Mouse (Mus musculus): ENCODE measurements at regions not wholly inside any gene's neighbourhood (a gene's known extent, or its start where the extent isn't known, plus 50 kb on each side); places are given as distances from the start of the nearest gene placed in this dataset.
A peak's percentile ranks its signal among the peaks of the same experiment; 100 is the strongest.
"Not testable (repeated sequence)": the region's sequence is repeated elsewhere in the genome, so short reads cannot be mapped to it uniquely, and the experiment has no call there.

GRCm38 (mm10) chr1:164744955-164745608 is 51.4 kb upstream of the Dpt start:
- no peaks in the 10 kb centered on the region for H3K9me3 ChIP-seq

DNA sequence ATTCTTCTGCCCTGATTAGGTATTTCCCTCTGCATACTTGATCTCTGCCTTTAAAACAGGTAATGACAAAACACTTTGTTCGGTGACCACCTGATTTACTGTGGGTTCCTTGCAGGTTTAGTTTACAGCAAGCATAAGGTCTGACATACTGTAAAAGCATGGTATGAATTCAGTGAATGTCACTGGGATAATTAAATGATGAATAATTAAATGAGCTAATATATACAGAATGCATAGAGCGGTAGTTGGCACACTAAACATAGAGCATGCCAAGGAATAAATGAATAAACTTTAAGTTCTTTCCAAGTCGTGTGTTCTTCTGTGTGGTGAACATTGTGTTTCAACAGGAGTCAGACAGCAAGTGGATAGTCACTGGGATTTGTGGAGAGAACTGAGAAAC is 51.9 kb upstream of the Dpt start:
- 78% methylated on average over 3 of the region's 3 CpGs for WGBS
- no peak for DNase-seq (ENCODE audit: low spot score)
- Histone ChIP-seq H3K27ac (no peak overlapping the region), H3K27me3 (ENCODE audit: insufficient read depth, poor library complexity, severe bottlenecking) (no peaks in the 10 kb centered on the region), H3K4me3 (no peak overlapping the region), H3K4me1 (replicated peaks) (no peaks in the 10 kb centered on the region), H3K36me3 (no peaks in the 10 kb centered on the region), H3K9me3 (no peaks in the 10 kb centered on the region)

More at GRCm38 (mm10) chr1:164744955-164745608, 51.4 kb upstream of the Dpt start:
- Histone ChIP-seq H3K27ac (no peak overlapping the region), H3K36me3 (no peaks in the 10 kb centered on the region), H3K4me1 (replicated peaks) (no peaks in the 10 kb centered on the region), H3K4me3 (no peak overlapping the region), H3K27me3 (ENCODE audit: insufficient read depth, poor library complexity, severe bottlenecking) (no peaks in the 10 kb centered on the region)
- no peak for DNase-seq (ENCODE audit: low spot score)

DNA sequence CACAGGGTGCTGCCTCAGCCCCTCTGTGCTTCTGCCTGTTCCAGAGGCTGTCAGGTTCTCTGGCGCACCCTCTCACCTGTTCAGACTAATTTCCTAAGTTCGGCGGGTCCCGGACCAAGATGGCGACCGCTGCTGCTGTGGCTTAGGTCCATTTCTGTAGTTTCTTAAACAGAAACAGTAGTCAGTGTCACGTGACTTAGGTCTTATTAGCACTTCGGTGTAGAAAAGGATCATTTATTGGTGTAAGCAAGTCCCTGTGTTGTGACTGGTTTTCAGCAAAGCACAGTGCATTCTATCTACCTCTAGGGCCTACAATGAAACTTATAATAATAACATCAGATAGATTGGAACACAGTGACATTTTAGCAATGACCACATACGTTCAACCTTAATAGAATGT is 53.5 kb upstream of the Dpt start:
- not testable (repeated sequence) for H3K4me3 ChIP-seq; H3K27ac ChIP-seq; H3K4me1 ChIP-seq (replicated peaks); H3K27me3 ChIP-seq (ENCODE audit: insufficient read depth, poor library complexity, severe bottlenecking); DNase-seq (ENCODE audit: low spot score); H3K9me3 ChIP-seq; H3K36me3 ChIP-seq
- WGBS, result 94% methylated on average over 9 of the region's 9 CpGs

GRCm38 (mm10) chr1:164735646-164736045 is 60.8 kb upstream of the Dpt start:
- Histone ChIP-seq H3K4me1 (replicated peaks) (no peaks in the 10 kb centered on the region), H3K27ac (no peak overlapping the region), H3K36me3 (no peaks in the 10 kb centered on the region), H3K4me3 (no peak overlapping the region), H3K27me3 (ENCODE audit: insufficient read depth, poor library complexity, severe bottlenecking) (no peaks in the 10 kb centered on the region), H3K9me3 (no peaks in the 10 kb centered on the region)
- no peak for DNase-seq (ENCODE audit: low spot score)
- WGBS, result 81% methylated on average over 1 of the region's 1 CpGs

DNA sequence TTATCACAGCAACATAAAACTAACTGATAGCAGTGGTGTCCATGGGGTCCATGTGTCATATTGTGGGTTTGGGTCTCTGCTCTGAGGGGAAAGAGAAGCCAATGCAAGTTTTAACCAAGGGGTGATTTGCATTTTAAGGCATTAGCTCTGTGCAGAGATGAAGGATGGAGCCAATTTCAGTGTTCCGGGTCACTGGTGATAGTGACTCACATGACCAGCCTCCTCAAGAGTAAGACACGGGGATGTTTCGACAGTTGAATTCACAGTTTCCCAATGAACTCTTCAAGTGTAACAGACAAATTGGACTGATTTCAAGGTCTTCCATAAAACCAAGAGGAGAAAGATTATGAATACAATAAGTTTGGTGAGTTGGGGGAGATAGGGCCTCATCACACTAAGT is 62.7 kb upstream of the Dpt start:
- 77% methylated on average over 3 of the region's 3 CpGs for WGBS

DNA sequence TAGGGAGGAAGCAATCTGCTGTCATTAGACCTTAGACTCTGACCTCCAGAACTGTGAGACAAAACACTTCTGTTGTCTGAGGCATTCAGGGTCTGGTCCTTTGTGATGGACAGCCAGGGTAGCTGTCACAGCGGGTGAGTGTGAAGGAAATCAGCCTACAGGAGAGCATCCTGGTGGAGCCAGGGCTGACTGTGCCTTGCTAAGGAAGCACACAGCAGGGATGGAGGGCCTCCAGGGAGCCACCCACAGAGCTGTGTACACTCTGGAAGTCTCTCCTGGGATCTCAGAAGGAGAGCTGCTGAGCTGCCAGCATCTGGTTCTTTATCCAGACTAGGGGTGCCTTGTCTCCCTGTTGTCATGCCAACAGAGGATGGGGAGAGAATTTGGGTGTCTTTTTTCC is 74.4 kb upstream of the Dpt start:
- H3K27ac ChIP-seq, result 0 out of 2 replicates have a peak overlapping the region, but pooled peaks have one; percentile 46

More for the DNA sequence above, 62.7 kb upstream of the Dpt start:
- no peak overlapping the region for H3K27ac ChIP-seq
- no peaks in the 10 kb centered on the region for H3K27me3 ChIP-seq (ENCODE audit: insufficient read depth, poor library complexity, severe bottlenecking)
- H3K9me3 ChIP-seq, result no peaks in the 10 kb centered on the region
- no peaks in the 10 kb centered on the region for H3K4me1 ChIP-seq (replicated peaks)
- DNase-seq (ENCODE audit: low spot score), result no peak
- no peaks in the 10 kb centered on the region for H3K36me3 ChIP-seq
- no peak overlapping the region for H3K4me3 ChIP-seq

GRCm38 (mm10) chr1:164714905-164715304 is 81.5 kb upstream of the Dpt start:
- H3K36me3 ChIP-seq, result no peaks in the 10 kb centered on the region
- DNase-seq (ENCODE audit: low spot score), result no peak
- H3K4me1 ChIP-seq (replicated peaks), result no peaks in the 10 kb centered on the region
- H3K4me3 ChIP-seq, result no peak overlapping the region
- no peaks in the 10 kb centered on the region for H3K9me3 ChIP-seq
- 73% methylated on average over 2 of the region's 2 CpGs for WGBS
- H3K27ac ChIP-seq, result no peak overlapping the region
- H3K27me3 ChIP-seq (ENCODE audit: insufficient read depth, poor library complexity, severe bottlenecking), result no peaks in the 10 kb centered on the region

More for the DNA sequence above, 74.4 kb upstream of the Dpt start:
- no peaks in the 10 kb centered on the region for H3K27me3 ChIP-seq (ENCODE audit: insufficient read depth, poor library complexity, severe bottlenecking)
- peak; percentile 33 for DNase-seq (ENCODE audit: low spot score)
- peaks cover 17% of the 10 kb centered on the region for H3K4me1 ChIP-seq (replicated peaks)
- WGBS, result 0% methylated on average over 1 of the region's 1 CpGs
- no peaks in the 10 kb centered on the region for H3K36me3 ChIP-seq
- H3K9me3 ChIP-seq, result no peaks in the 10 kb centered on the region
- no peak overlapping the region for H3K4me3 ChIP-seq

- no peak overlapping the region for H3K27ac ChIP-seq
- H3K4me3 ChIP-seq, result no peak overlapping the region
- H3K9me3 ChIP-seq, result no peaks in the 10 kb centered on the region
- no peaks in the 10 kb centered on the region for H3K4me1 ChIP-seq (replicated peaks)
- no peak for DNase-seq (ENCODE audit: low spot score)
- no peaks in the 10 kb centered on the region for H3K36me3 ChIP-seq
- no peaks in the 10 kb centered on the region for H3K27me3 ChIP-seq (ENCODE audit: insufficient read depth, poor library complexity, severe bottlenecking)
- WGBS, result 75% methylated on average over 4 of the region's 4 CpGs
Observed at GRCm38 (mm10) chr1:164713798-164714551, 82.5 kb upstream of the Dpt start.

DNA sequence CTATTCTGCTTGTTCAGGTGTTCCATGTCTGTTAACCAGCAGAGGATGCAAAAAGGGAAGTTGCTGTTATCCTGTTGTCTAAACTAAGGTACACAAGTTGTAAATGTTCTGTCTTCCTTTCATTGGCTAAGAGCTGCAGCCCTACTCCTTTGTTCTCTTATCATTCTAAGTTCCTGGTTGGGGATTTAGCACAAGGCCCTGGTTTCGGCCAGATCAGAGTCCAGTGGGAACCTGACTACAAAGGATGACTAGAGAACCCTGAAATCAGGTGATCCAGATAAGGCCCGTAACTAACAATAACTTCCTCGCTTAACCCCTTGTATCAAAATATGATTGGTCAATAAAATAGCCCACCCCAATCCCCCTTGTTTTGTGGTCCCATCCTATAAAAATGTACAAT is 83.9 kb upstream of the Dpt start:
- no peaks in the 10 kb centered on the region for H3K36me3 ChIP-seq
- H3K27ac ChIP-seq, result no peak overlapping the region
- 88% methylated on average over 3 of the region's 3 CpGs for WGBS
- DNase-seq (ENCODE audit: low spot score), result no peak
- H3K27me3 ChIP-seq (ENCODE audit: insufficient read depth, poor library complexity, severe bottlenecking), result no peaks in the 10 kb centered on the region
- 0 out of 2 replicates have a peak, but pooled peaks cover under 1% of the 10 kb centered on the region for H3K9me3 ChIP-seq
- no peak overlapping the region for H3K4me3 ChIP-seq
- H3K4me1 ChIP-seq (replicated peaks), result no peaks in the 10 kb centered on the region

GRCm38 (mm10) chr1:164704397-164705091 is 91.9 kb upstream of the Dpt start:
- Histone ChIP-seq H3K27ac (peak overlapping the region; percentile 57), H3K36me3 (no peaks in the 10 kb centered on the region), H3K27me3 (ENCODE audit: insufficient read depth, poor library complexity, severe bottlenecking) (peaks cover 5% of the 10 kb centered on the region; the same call in 1 of the 2 replicates), H3K9me3 (0 out of 2 replicates have a peak, but pooled peaks cover 4% of the 10 kb centered on the region), H3K4me1 (replicated peaks) (peaks cover 10% of the 10 kb centered on the region), H3K4me3 (no peak overlapping the region)
- peak; percentile 53 for DNase-seq (ENCODE audit: low spot score)
- WGBS, result 47% methylated on average over 11 of the region's 11 CpGs

GRCm38 (mm10) chr1:164703560-164704131 is 92.8 kb upstream of the Dpt start:
- Histone ChIP-seq H3K4me3 (no peak overlapping the region), H3K9me3 (0 out of 2 replicates have a peak, but pooled peaks cover 4% of the 10 kb centered on the region), H3K4me1 (replicated peaks) (peaks cover 10% of the 10 kb centered on the region), H3K36me3 (no peaks in the 10 kb centered on the region), H3K27me3 (ENCODE audit: insufficient read depth, poor library complexity, severe bottlenecking) (peaks cover 5% of the 10 kb centered on the region; the same call in 1 of the 2 replicates), H3K27ac (no peak overlapping the region)
- 77% methylated on average over 4 of the region's 4 CpGs for WGBS
- no peak for DNase-seq (ENCODE audit: low spot score)

DNA sequence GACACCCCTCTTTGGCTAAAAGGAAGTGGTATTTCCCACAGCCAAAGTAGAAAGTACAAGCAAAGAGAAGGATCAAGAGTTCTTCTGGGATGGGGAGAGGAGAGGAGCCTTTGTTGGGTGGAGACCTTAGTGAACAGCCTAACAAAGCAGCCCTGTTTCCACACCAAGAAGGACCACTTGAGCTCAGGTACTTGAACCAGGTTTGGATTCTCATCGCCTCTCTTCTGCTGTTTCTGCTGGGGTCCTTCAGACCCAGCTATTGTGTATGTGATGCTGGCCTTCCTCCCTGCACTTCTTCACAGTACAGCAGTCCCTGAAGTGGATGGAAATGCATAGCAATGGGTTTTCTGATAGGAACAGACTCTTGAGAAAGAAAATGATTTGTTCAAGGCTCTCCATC is 106.4 kb upstream of the Dpt start:
- 93% methylated on average over 1 of the region's 1 CpGs for WGBS

GRCm38 (mm10) chr1:164689311-164689710 is 107.1 kb upstream of the Dpt start:
- H3K4me1 ChIP-seq (replicated peaks), result no peaks in the 10 kb centered on the region
- no peaks in the 10 kb centered on the region for H3K9me3 ChIP-seq
- no peak overlapping the region for H3K27ac ChIP-seq
- no peaks in the 10 kb centered on the region for H3K36me3 ChIP-seq
- DNase-seq (ENCODE audit: low spot score), result no peak
- no peaks in the 10 kb centered on the region for H3K27me3 ChIP-seq (ENCODE audit: insufficient read depth, poor library complexity, severe bottlenecking)
- no peak overlapping the region for H3K4me3 ChIP-seq
- 87% methylated on average over 4 of the region's 4 CpGs for WGBS

More for the DNA sequence above, 106.4 kb upstream of the Dpt start:
- Histone ChIP-seq H3K4me3 (no peak overlapping the region), H3K36me3 (no peaks in the 10 kb centered on the region), H3K4me1 (replicated peaks) (no peaks in the 10 kb centered on the region), H3K27me3 (ENCODE audit: insufficient read depth, poor library complexity, severe bottlenecking) (no peaks in the 10 kb centered on the region), H3K9me3 (no peaks in the 10 kb centered on the region), H3K27ac (no peak overlapping the region)
- no peak for DNase-seq (ENCODE audit: low spot score)
